Mouse (Mus musculus) CH12.LX (cell line): ENCODE data around the gene Creg2. TPM values are rescaled to one million over a fixed set of nuclear protein-coding genes. Genes with fewer than 3 reads are reported as not detected.
A peak's percentile ranks its signal among the peaks of the same experiment; 100 is the strongest.

Experiments
- DNase-seq: peaks from one replicate; pipeline ENCODE4 v3.0.0-alpha.2; 2013; ENCODE audit errors: extremely low read depth
- H3K27ac ChIP-seq: 2 replicates; pipeline ENCODE4 v1.5.1; 2012; ENCODE audit warnings: low read depth, mild to moderate bottlenecking, control low read depth, moderate library complexity; ENCODE audit not compliant: insufficient read depth
- H3K27me3 ChIP-seq: replicated peaks from 2 replicates; pipeline ENCODE3; 2012; ENCODE audit warnings: inconsistent platforms
- H3K36me3 ChIP-seq, 2 experiments: replicated peaks in 1 of 2; 2 replicates each; pipeline versions ENCODE3 to v1.6.1; 2012; ENCODE audit warnings: inconsistent platforms in 1 of 2, low read length in 1 of 2, mild to moderate bottlenecking in 1 of 2, mixed read lengths in 1 of 2, moderate library complexity in 1 of 2; ENCODE audit not compliant: control insufficient read depth in 1 of 2, insufficient read depth in 1 of 2
- H3K4me1 ChIP-seq, 2 experiments: 2 replicates each; pipeline ENCODE4 v1.6.1; 2012; ENCODE audit warnings: inconsistent platforms in 1 of 2, moderate library complexity in 1 of 2; ENCODE audit not compliant: insufficient read depth in 2 of 2, control insufficient read depth in 1 of 2
- H3K4me2 ChIP-seq: 2 replicates; pipeline ENCODE4 v1.6.1; 2012; ENCODE audit warnings: low read depth, mild to moderate bottlenecking, control low read depth; ENCODE audit not compliant: poor library complexity, insufficient read depth, severe bottlenecking
- H3K4me3 ChIP-seq, 3 experiments: fragments of 150-350 bp in 1 of 3; sonication (generic) in 1 of 3; replicated peaks in 1 of 3; 2 replicates each; pipeline versions ENCODE3 to v1.5.1; 2011 to 2012; ENCODE audit warnings: low read depth in 2 of 3, low read length in 2 of 3, mild to moderate bottlenecking in 2 of 3, moderate library complexity in 2 of 3, control low read depth in 1 of 3, improper control_type of control experiment in 1 of 3, inconsistent platforms in 1 of 3, mixed read lengths in 1 of 3; ENCODE audit not compliant: poor library complexity in 1 of 3
- H3K79me2 ChIP-seq: replicated peaks from 2 replicates; pipeline ENCODE4 v1.6.1; 2012; ENCODE audit warnings: mild to moderate bottlenecking, moderate library complexity; ENCODE audit not compliant: control insufficient read depth, poor library complexity, insufficient read depth, severe bottlenecking; ENCODE audit errors: extremely low read depth
- H3K9ac ChIP-seq: 2 replicates; pipeline ENCODE4 v1.6.1; 2012; ENCODE audit warnings: low read depth, mild to moderate bottlenecking, control low read depth, moderate library complexity; ENCODE audit not compliant: insufficient read depth
- H3K9me3 ChIP-seq: replicated peaks from 2 replicates; pipeline ENCODE3; 2012; ENCODE audit warnings: low read length, inconsistent platforms, mixed read lengths
- BHLHE40 ChIP-seq: IDR thresholded peaks from 2 replicates; pipeline ENCODE4 v1.6.1; 2011; ENCODE audit warnings: mild to moderate bottlenecking, low read depth, low read length, improper control_type of control experiment
- CHD1 ChIP-seq: IDR thresholded peaks from 2 replicates; pipeline ENCODE4 v1.6.1; 2012; ENCODE audit warnings: low read depth, low read length, improper control_type of control experiment, inconsistent platforms
- CHD2 ChIP-seq: IDR thresholded peaks from 2 replicates; pipeline ENCODE4 v1.6.1; 2011; ENCODE audit warnings: low read length, improper control_type of control experiment
- CTCF ChIP-seq, 2 experiments: IDR thresholded peaks in 1 of 2; conservative IDR thresholded peaks in 1 of 2; 2 replicates each; pipeline ENCODE4 v1.5.1; 2011 to 2012; ENCODE audit warnings: low read depth in 2 of 2, low read length in 2 of 2, improper control_type of control experiment in 1 of 2, inconsistent platforms in 1 of 2, mild to moderate bottlenecking in 1 of 2, moderate library complexity in 1 of 2
- E2F4 ChIP-seq: IDR thresholded peaks from 2 replicates; pipeline ENCODE4 v1.6.1; 2011; ENCODE audit warnings: low read depth, low read length, improper control_type of control experiment; ENCODE audit not compliant: insufficient replicate concordance
- ELF1 ChIP-seq: IDR thresholded peaks from 2 replicates; pipeline ENCODE4 v1.6.1; 2014; ENCODE audit warnings: low read depth, mild to moderate bottlenecking, inconsistent platforms, low read length, improper control_type of control experiment
- EP300 ChIP-seq: IDR thresholded peaks from 2 replicates; pipeline ENCODE4 v1.6.1; 2011; ENCODE audit warnings: low read length, improper control_type of control experiment
- ETS1 ChIP-seq: conservative IDR thresholded peaks from 2 replicates; pipeline ENCODE4 v1.6.1; 2012; ENCODE audit warnings: low read depth, mild to moderate bottlenecking, inconsistent platforms, low read length, improper control_type of control experiment, moderate library complexity
- GABPA ChIP-seq: IDR thresholded peaks from 2 replicates; pipeline ENCODE4 v1.6.1; 2012; ENCODE audit warnings: low read depth, low read length, improper control_type of control experiment, inconsistent platforms; ENCODE audit not compliant: insufficient replicate concordance
- HCFC1 ChIP-seq: IDR thresholded peaks from 2 replicates; pipeline ENCODE4 v1.6.1; 2012; ENCODE audit warnings: low read depth, mild to moderate bottlenecking, inconsistent platforms, low read length, improper control_type of control experiment
- IRF4 ChIP-seq: IDR thresholded peaks from 2 replicates; pipeline ENCODE4 v1.6.1; 2014; ENCODE audit warnings: low read depth, mild to moderate bottlenecking, inconsistent platforms, low read length, improper control_type of control experiment
- JUN ChIP-seq: IDR thresholded peaks from 2 replicates; pipeline ENCODE4 v1.6.1; 2011; ENCODE audit warnings: low read depth, mild to moderate bottlenecking, low read length, improper control_type of control experiment, moderate library complexity; ENCODE audit not compliant: insufficient read depth
- JUND ChIP-seq: conservative IDR thresholded peaks from 2 replicates; pipeline ENCODE4 v1.6.1; 2011; ENCODE audit warnings: low read depth, low read length, improper control_type of control experiment
- KAT2A ChIP-seq: IDR thresholded peaks from 2 replicates; pipeline ENCODE4 v1.6.1; 2012; ENCODE audit warnings: low read length, improper control_type of control experiment, inconsistent platforms; ENCODE audit not compliant: insufficient replicate concordance
- MAFK ChIP-seq: IDR thresholded peaks from 2 replicates; pipeline ENCODE4 v1.6.1; 2011; ENCODE audit warnings: low read length, improper control_type of control experiment; ENCODE audit not compliant: insufficient replicate concordance
- MAX ChIP-seq: IDR thresholded peaks from 2 replicates; pipeline ENCODE4 v1.6.1; 2011; ENCODE audit warnings: low read length, improper control_type of control experiment
- MAZ ChIP-seq: IDR thresholded peaks from 2 replicates; pipeline ENCODE4 v1.6.1; 2012; ENCODE audit warnings: low read depth, mild to moderate bottlenecking, inconsistent platforms, low read length, improper control_type of control experiment, moderate library complexity
- MEF2A ChIP-seq: IDR thresholded peaks from 2 replicates; pipeline ENCODE4 v1.6.1; 2014; ENCODE audit warnings: low read depth, mild to moderate bottlenecking, inconsistent platforms, low read length, improper control_type of control experiment, borderline replicate concordance
- MXI1 ChIP-seq: IDR thresholded peaks from 2 replicates; pipeline ENCODE4 v1.6.1; 2011; ENCODE audit warnings: mild to moderate bottlenecking, low read depth, low read length, improper control_type of control experiment
- MYC ChIP-seq: IDR thresholded peaks from 2 replicates; pipeline ENCODE4 v1.6.1; 2011; ENCODE audit warnings: low read depth, mild to moderate bottlenecking, improper control_type of control experiment, low read length
- NELFE ChIP-seq: IDR thresholded peaks from 2 replicates; pipeline ENCODE4 v1.6.1; 2011; ENCODE audit warnings: low read depth, low read length, improper control_type of control experiment
- NRF1 ChIP-seq: IDR thresholded peaks from 2 replicates; pipeline ENCODE4 v1.6.1; 2014; ENCODE audit warnings: low read depth, mild to moderate bottlenecking, inconsistent platforms, low read length, improper control_type of control experiment, moderate library complexity
- PAX5 ChIP-seq: IDR thresholded peaks from 2 replicates; pipeline ENCODE4 v1.6.1; 2012; ENCODE audit warnings: low read length, inconsistent platforms, mixed read lengths
- POLR2A ChIP-seq: IDR thresholded peaks from 2 replicates; pipeline ENCODE4 v1.6.1; 2011; ENCODE audit warnings: low read depth, mild to moderate bottlenecking, improper control_type of control experiment, low read length
- POLR2AphosphoS2 ChIP-seq: IDR thresholded peaks from 2 replicates; pipeline ENCODE4 v1.6.1; 2011; ENCODE audit warnings: low read depth, low read length, improper control_type of control experiment
- RAD21 ChIP-seq: IDR thresholded peaks from 2 replicates; pipeline ENCODE4 v1.6.1; 2011; ENCODE audit warnings: low read depth, mild to moderate bottlenecking, low read length, improper control_type of control experiment, moderate library complexity
- RCOR1 ChIP-seq: conservative IDR thresholded peaks from 2 replicates; pipeline ENCODE4 v1.6.1; 2012; ENCODE audit warnings: low read depth, mild to moderate bottlenecking, inconsistent platforms, low read length, improper control_type of control experiment
- SIN3A ChIP-seq: IDR thresholded peaks from 2 replicates; pipeline ENCODE4 v1.6.1; 2012; ENCODE audit warnings: low read length, improper control_type of control experiment, inconsistent platforms
- SMC3 ChIP-seq: IDR thresholded peaks from 2 replicates; pipeline ENCODE4 v1.6.1; 2011; ENCODE audit warnings: low read depth, low read length, improper control_type of control experiment
- TBP ChIP-seq: conservative IDR thresholded peaks from 2 replicates; pipeline ENCODE4 v1.6.1; 2011; ENCODE audit warnings: low read depth, low read length, improper control_type of control experiment
- TCF12 ChIP-seq: IDR thresholded peaks from 2 replicates; pipeline ENCODE4 v1.6.1; 2014; ENCODE audit warnings: low read depth, mild to moderate bottlenecking, inconsistent platforms, low read length, improper control_type of control experiment
- UBTF ChIP-seq: IDR thresholded peaks from 2 replicates; pipeline ENCODE4 v1.6.1; 2012; ENCODE audit warnings: low read depth, mild to moderate bottlenecking, inconsistent platforms, low read length, improper control_type of control experiment, moderate library complexity
- USF1 ChIP-seq: IDR thresholded peaks from 2 replicates; pipeline ENCODE4 v1.6.1; 2014; ENCODE audit warnings: low read depth, mild to moderate bottlenecking, inconsistent platforms, low read length, improper control_type of control experiment
- USF2 ChIP-seq: conservative IDR thresholded peaks from 2 replicates; pipeline ENCODE4 v1.6.1; 2011; ENCODE audit warnings: low read depth, low read length, improper control_type of control experiment
- ZC3H11A ChIP-seq: IDR thresholded peaks from 2 replicates; pipeline ENCODE4 v1.6.1; 2012; ENCODE audit warnings: low read depth, mild to moderate bottlenecking, inconsistent platforms, low read length, improper control_type of control experiment
- ZKSCAN1 ChIP-seq: IDR thresholded peaks from 2 replicates; pipeline ENCODE4 v1.6.1; 2012; ENCODE audit warnings: low read depth, inconsistent platforms, low read length, improper control_type of control experiment, borderline replicate concordance
- ZMIZ1 ChIP-seq: IDR thresholded peaks from 2 replicates; pipeline ENCODE4 v1.6.1; 2012; ENCODE audit warnings: low read depth, mild to moderate bottlenecking, inconsistent platforms, low read length, improper control_type of control experiment
- ZNF384 ChIP-seq: IDR thresholded peaks from 2 replicates; pipeline ENCODE4 v1.6.1; 2012; ENCODE audit warnings: low read depth, low read length, improper control_type of control experiment, inconsistent platforms
- dilution Hi-C: fragments of 300-500 bp; cut with MboI; formaldehyde crosslinking; loops from 2 replicates; pipeline ENCODE4 v1.14.3; 2020; ENCODE audit warnings: low sequenced_read_pairs; ENCODE audit not compliant: extremely low pct_unique_long_range_greater_than_20kb, extremely low pct_ligation_motif_present
- in situ Hi-C: fragments of 300-500 bp; cut with MboI; formaldehyde crosslinking; loops from 3 replicates; pipeline ENCODE4 v1.14.3; 2019; ENCODE audit warnings: low sequenced_read_pairs, low pct_ligation_motif_present, low pct_unique_long_range_greater_than_20kb, mixed read lengths
- polyA plus RNA-seq: library from polyadenylated mRNA; unstranded; fragments of >175 nt; gene quantifications from 2 replicates; pipeline ENCODE4 v1.2.1, GENCODE M21; 2012; ENCODE audit warnings: low read depth; ENCODE audit not compliant: insufficient read length
- total RNA-seq, 2 experiments: library from RNA; depleted of rRNA; stranded (reverse); fragments of 300-350 nt in 1 of 2; fragments of >200 nt in 1 of 2; gene quantifications; 2 replicates each; pipeline ENCODE4 v1.2.3; 2012 to 2014

Gene Creg2
- total and polyA plus RNA-seq, 3 experiments = not detected

DNA sequence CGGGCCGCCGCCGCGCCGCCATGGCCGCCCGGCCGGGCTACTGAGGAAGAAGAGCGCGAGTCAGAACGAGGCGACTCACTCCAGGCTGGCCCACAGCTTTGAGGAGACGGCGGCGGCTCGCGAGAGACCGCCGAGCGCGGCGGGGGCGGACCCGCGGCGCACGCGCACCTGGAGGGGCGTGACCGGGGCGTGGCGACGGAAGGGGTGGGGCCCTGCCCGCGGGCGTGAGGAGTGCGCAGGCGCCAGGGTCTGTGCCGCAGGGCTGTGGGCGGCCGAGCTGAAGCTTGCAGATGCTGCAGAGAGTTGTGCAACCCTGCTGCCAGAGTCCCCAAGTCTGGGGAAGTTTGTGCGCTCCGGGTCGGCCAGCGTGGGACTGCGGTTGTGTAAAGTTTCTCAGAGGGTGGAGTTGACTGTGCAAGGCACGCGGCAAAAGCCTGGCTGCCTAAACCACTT, 74.0 kb downstream of the Creg2 start, which contains the start of gene Rnf149:
Rnf149 (minus strand) TSS at position 153 of the 453 bp plus-strand sequence.
- dilution Hi-C loops = no loop called here
- in situ Hi-C loops = no loop called here
- Histone ChIP-seq H3K36me3 (peaks cover 0 to 5% of the 10 kb centered on the region in 2 experiments), H3K27ac (peak within 1 kb of the TSS; percentile 61), H3K9me3 (no peaks in the 10 kb centered on the region), H3K79me2 (peaks cover 26% of the 10 kb centered on the region), H3K4me2 (peak within 1 kb of the TSS; percentile 85), H3K4me3 (peak within 1 kb of the TSS; percentile 79 to 97 (median 90)), H3K9ac (peak within 1 kb of the TSS; percentile 90), H3K4me1 (peaks cover 3 to 46% of the 10 kb centered on the region in 2 experiments; a peak in 3 of 4 replicates), H3K27me3 (no peaks in the 10 kb centered on the region)
- TF ChIP-seq GABPA = no peak
- TF ChIP-seq BHLHE40 = peak; percentile 76
- TF ChIP-seq TBP = no peak; the same call in 1 of the 2 replicates
- TF ChIP-seq JUN = no peak
- peak; percentile 80 for TF ChIP-seq ZMIZ1
- TF ChIP-seq SMC3 = no peak
- peak; percentile 96 for TF ChIP-seq NRF1
- peak; percentile 96 for TF ChIP-seq POLR2A
- peak; percentile 86 for TF ChIP-seq NELFE
- TF ChIP-seq CHD1 = no peak
- peak; percentile 32 for TF ChIP-seq HCFC1
- TF ChIP-seq IRF4 = no peak
- peak; percentile 95 for TF ChIP-seq TCF12
- no peak for TF ChIP-seq MAZ
- TF ChIP-seq USF1 = no peak
- TF ChIP-seq SIN3A = peak; percentile 37; the same call in 1 of the 2 replicates
- TF ChIP-seq JUND = no peak
- peak; percentile 63 for TF ChIP-seq ELF1
- TF ChIP-seq MYC = no peak
- TF ChIP-seq MEF2A = 0 out of 2 replicates have a peak, but pooled peaks have one; percentile 28
- peak; percentile 66; the same call in 1 of the 2 replicates for TF ChIP-seq POLR2AphosphoS2
- no peak for TF ChIP-seq ZC3H11A
- no peak for TF ChIP-seq MAFK
- TF ChIP-seq RCOR1 = no peak
- TF ChIP-seq EP300 = no peak
- TF ChIP-seq E2F4 = no peak
- no peak for TF ChIP-seq UBTF
- TF ChIP-seq ZKSCAN1 = no peak
- no peak for TF ChIP-seq PAX5
- TF ChIP-seq ZNF384 = no peak
- TF ChIP-seq MXI1 = peak; percentile 79
- TF ChIP-seq ETS1 = no peak
- no peak for TF ChIP-seq MAX
- TF ChIP-seq CHD2 = peak; percentile 84
- peak; percentile 50; the same call in 1 of the 2 replicates for TF ChIP-seq KAT2A
- no peak for TF ChIP-seq CTCF (conservative IDR thresholded peaks at IDR 0.05 in 1 of 2, IDR thresholded peaks at IDR 0.05 in 1 of 2; ENCODE audit: low read depth in 2 of 2, low read length in 2 of 2)
- TF ChIP-seq RAD21 = no peak
- TF ChIP-seq USF2 = no peak
- peak; percentile 85 for DNase-seq
